Mouse (Mus musculus): Measurements from ENCODE around the gene 5730522E02Rik.
"Not testable (repeated sequence)": the region's sequence is repeated elsewhere in the genome, so short reads cannot be mapped to it uniquely, and the experiment has no call there.

Gene 5730522E02Rik

DNA sequence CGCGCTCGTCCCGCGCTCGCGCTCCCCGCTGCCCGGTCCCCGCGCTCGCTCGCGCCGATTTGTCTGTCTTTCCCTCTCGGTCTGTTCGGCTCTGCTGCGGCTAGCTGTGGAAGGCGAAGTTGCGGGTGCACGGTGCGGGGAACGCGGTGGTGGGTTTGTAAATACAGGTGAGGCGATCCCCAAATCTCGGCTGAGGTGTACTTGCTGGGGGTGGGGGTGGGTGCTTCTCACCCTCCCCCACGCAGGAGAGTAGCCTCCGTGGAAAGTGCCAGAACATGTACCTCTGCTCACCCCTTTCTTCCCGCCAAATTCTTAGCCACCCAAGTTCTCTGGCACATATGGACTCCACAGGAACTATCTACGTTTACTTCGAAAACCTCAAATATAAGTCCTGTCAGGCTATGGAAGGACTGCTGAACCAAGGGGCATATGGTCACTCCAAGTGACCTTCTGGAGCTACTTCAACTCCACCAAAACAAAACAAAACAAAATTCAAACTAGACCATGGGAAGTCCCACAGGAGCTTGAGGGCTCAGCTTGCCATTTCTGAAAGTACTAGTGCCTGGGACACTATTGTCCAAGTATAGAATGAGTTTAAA is at the start of gene 5730522E02Rik:
Gene 5730522E02Rik, minus strand, starts transcription at position 182 of the 599 bp plus-strand sequence.
- CTCF ChIA-PET: interaction anchor here in 2 of 4 experiments (0.6 to 1.4 kb wide), 3 partner anchors 10 to 80 kb away, joined by 4 to 8 read pairs (median 4); no protein-coding TSS in a partner anchor
- POLR2A ChIA-PET: interaction anchor here (0.6 to 1.5 kb wide), 9 partner anchors 10 to 751 kb away, joined by 3 to 6 read pairs (median 3); no protein-coding TSS in a partner anchor

GRCm38 (mm10) chr11:26236540-26236939 is 26.0 kb upstream of the 5730522E02Rik start:
- ChIA-PET CTCF (no interaction called here), POLR2A (no interaction called here)

DNA sequence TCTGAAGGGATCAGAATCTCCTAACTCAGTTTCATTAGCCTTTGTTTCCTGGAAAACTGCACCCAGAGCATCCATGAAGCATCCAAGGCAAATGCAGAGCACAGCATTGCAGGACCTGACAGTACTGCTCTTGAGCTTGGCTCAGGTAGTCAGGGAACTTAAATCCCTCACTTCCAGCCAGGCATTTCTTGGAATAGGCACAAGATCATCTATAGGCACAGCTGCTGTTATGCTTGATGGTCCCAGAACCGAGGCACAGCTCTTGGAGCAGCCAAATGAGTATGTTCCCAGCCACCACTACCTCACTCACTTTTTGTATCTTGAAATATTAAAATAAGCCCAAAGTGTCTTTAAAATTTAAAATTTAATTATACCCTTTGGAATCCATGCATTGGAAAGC is 19.3 kb upstream of the 5730522E02Rik start:
- CTCF ChIA-PET: no interaction called here
- POLR2A ChIA-PET: no interaction called here

DNA sequence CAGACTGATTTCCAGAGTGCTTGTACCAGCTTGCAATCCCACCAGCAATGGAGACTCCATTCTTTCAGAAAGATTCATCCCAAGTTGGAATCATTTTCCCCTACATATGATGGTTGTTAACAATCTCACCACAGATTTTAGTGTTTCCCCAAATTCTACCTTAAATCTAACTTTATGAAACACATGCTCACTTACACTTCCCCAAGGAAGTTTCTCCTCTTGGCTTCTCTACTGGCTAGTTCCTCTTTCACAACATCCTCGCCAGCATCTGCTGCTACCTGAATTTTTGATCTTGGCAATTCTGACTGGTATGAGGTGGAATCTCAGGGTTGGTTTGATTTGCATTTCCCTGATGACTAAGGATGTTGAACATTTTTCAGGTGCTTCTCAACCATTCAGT is 3.1 kb upstream of the 5730522E02Rik start:
- CTCF ChIA-PET, POLR2A ChIA-PET: not testable (repeated sequence)

DNA sequence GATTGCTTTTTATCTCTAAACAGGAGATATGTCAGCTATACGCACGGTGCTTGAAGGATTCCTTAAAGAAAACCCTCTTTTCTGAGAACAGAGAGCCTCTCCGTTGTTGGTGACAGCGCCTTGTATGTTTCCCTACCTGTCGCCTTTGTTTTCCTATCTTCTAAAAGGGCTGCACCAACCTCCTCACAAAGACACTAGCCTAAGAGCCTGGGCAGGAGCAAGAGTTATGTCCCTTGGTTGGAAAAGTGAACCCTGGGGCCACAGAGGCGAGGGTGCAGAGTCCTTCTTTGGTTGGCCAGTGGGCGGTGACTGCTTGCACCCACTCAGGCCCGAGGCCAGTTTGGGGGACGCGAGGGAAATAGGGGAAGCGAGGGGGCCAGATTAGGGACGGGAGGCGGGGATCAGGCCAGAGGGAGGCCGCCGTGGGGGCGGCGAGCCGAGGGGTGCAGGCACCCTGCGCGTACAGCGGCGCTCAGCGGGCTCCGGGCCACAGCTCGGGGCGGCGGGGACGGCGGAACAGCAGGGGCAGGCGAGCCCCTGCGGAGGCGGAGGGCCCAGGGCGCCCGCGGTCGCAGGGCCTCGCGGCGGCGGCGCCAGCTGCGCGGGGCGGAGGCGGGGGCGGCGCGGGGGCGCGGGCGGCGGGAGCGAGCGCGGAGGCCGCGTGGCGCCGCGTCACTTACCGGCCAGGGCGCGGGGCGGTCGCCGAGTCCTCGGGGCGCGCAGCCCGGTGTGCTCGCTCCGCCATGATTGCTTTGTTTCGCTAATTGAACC is 567 bp downstream of the 5730522E02Rik start:
- POLR2A ChIA-PET: interaction anchor here (0.5 to 1.5 kb wide), 8 partner anchors 9 to 563 kb away, joined by 3 to 5 read pairs (median 3); no protein-coding TSS in a partner anchor
- CTCF ChIA-PET: interaction anchor here in 2 of 4 experiments (0.7 to 1.4 kb wide), 2 partner anchors 9 kb away, joined by 3 to 8 read pairs (median 4); no protein-coding TSS in a partner anchor

- CTCF ChIA-PET: no interaction called here
- POLR2A ChIA-PET: interaction anchor here in 1 of 4 experiments (1.3 kb wide), 1 partner anchor 11 kb away, joined by 3 read pairs; no protein-coding TSS in a partner anchor
Measured at GRCm38 (mm10) chr11:26203466-26203865, 7.1 kb downstream of the 5730522E02Rik start.

GRCm38 (mm10) chr11:26202842-26203241 is 7.7 kb downstream of the 5730522E02Rik start:
- CTCF ChIA-PET: no interaction called here
- POLR2A ChIA-PET: interaction anchor here in 2 of 4 experiments (1.2 to 1.3 kb wide), 2 partner anchors 10 to 74 kb away, joined by 3 read pairs; no protein-coding TSS in a partner anchor

DNA sequence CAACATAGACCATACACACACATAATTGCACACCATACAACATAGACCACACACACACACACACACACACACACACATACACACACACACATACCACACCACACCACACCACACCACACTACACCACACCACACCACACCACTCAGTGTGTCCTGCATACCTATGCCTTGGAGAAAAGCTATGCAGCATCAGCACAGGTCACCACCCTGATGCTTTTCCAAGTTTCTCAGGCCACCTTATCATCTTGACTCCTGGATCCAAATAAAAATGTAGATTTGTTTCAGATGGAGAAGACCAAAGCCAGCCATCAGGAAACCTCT is 8.8 kb downstream of the 5730522E02Rik start:
- CTCF ChIA-PET: no interaction called here
- POLR2A ChIA-PET: no interaction called here

DNA sequence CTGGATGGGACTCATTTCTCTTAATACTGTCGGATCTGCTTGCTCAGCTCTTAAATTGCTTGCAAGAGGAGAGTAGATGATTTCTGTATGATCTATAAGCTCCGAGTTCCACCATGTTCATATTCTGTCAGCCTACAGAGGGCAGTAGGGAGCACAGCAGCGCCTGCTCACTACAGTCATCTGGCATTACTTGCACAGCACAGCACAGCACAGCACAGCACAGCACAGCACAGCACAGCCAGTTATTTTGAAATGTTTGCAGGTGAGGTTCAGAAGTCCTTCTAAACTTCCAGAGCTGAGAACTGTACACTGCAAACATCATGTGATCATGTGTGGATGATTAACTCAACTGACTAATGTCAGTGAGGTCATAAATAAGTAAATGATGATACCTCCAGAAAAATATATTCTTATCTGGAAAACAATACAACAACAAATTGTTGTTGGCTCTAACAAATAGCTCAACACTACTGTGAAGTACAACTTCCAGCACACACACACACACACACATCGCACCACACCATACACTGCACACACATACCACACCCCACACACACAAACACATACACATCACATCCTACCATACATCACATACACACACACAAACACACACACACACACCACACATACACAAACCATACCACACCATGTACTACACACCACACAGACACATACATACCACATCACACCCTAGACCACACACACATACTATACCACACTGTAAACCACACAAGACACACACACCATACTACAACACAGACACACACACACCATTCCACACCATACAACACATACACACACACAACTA is 9.4 kb downstream of the 5730522E02Rik start:
- CTCF ChIA-PET: interaction anchor here in 3 of 4 experiments (0.6 to 1.2 kb wide), 13 partner anchors 8 to 760 kb away, joined by 3 to 9 read pairs (median 4); partner anchors contain the start of gene 5730522E02Rik (in 2 of the 3)
- POLR2A ChIA-PET: interaction anchor here in 3 of 4 experiments (0.7 to 1.0 kb wide), 3 partner anchors 9 to 73 kb away, joined by 3 to 4 read pairs (median 3); partner anchors contain the start of gene 5730522E02Rik (in 1 of the 3)

GRCm38 (mm10) chr11:26195468-26195867 is 15.1 kb downstream of the 5730522E02Rik start:
- ChIA-PET POLR2A (interaction anchor here in 1 of 4 experiments (1.1 kb wide), 1 partner anchor 54 kb away, joined by 4 read pairs; no protein-coding TSS in a partner anchor), CTCF (no interaction called here)

DNA sequence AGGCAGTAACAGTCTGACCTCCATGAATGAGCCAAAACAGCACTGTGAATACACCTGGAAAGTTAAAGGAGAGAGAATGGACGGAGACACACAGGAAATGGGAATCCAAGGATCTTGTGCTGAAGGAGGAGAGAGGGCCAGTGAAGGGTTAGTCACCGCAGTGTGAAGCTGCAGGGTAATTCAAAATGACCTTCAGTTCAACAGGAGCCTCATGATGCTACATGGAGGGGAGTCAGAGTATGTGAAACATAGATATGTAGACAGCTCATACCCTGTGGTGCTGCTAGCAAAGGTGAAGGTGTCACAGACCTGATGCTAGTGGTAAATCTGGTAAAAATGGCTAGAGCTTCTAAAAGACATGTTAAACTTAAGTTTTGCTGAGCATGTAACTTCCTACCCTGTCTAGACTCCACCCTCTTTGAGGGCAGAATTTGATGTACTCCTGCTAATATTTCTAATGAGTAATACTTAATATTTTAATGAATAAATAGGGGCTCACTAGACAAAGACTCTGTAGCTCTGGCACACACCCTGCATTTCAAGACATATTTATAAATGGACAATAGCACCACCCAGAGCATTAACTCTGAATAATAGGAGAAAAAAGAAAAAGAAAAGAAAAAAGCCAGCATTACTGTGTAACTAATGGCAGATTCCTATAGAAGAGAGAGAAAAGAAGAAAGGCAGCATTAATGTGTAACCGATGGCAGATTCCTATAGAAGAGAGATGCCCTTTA is 23.2 kb downstream of the 5730522E02Rik start:
- ChIA-PET CTCF (no interaction called here), POLR2A (interaction anchor here in 1 of 4 experiments (1.4 kb wide), 1 partner anchor 9 kb away, joined by 3 read pairs; no protein-coding TSS in a partner anchor)

DNA sequence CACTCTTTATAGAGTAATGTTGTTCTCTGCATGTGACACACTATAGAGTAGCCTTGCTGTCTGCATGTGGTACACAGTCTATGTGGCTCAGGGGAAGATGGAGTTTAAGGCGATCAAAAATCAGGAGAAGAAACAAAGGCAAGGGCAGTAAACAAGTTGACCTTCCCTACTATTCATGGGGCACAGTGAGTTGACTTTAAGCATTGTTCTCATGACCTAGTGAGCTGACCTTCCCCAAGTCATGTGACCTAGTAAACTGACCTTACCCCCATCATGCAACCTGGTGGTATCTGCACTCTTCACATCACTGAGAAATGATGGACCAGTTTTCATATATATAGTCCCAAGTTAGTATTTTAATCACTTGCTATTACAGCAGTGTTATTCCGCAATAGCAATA is 40.0 kb downstream of the 5730522E02Rik start:
- POLR2A ChIA-PET: no interaction called here
- CTCF ChIA-PET: interaction anchor here in 1 of 4 experiments (0.7 kb wide), 1 partner anchor 10 kb away, joined by 3 read pairs; no protein-coding TSS in a partner anchor

DNA sequence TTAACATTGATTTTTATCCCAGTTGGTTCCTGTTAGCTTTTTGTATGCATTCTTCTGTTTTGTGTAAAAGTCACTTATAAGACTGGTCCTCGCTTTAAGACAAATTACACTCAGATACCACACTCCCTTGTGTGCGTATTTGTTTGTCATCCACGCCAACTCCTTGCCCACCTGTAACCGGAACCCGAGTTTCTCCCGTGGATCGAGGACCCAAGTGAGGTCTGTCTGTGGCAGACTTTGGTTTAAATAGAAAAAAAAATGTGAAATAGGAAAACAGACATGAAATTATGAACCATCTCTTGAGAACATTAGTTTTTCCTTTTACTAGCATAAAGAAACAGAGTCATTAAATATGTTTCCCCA is 43.0 kb downstream of the 5730522E02Rik start:
- POLR2A ChIA-PET: interaction anchor here in 3 of 4 experiments (0.7 to 1.8 kb wide), 8 partner anchors 13 to 68 kb away, joined by 3 to 16 read pairs (median 4); no protein-coding TSS in a partner anchor
- CTCF ChIA-PET: no interaction called here

DNA sequence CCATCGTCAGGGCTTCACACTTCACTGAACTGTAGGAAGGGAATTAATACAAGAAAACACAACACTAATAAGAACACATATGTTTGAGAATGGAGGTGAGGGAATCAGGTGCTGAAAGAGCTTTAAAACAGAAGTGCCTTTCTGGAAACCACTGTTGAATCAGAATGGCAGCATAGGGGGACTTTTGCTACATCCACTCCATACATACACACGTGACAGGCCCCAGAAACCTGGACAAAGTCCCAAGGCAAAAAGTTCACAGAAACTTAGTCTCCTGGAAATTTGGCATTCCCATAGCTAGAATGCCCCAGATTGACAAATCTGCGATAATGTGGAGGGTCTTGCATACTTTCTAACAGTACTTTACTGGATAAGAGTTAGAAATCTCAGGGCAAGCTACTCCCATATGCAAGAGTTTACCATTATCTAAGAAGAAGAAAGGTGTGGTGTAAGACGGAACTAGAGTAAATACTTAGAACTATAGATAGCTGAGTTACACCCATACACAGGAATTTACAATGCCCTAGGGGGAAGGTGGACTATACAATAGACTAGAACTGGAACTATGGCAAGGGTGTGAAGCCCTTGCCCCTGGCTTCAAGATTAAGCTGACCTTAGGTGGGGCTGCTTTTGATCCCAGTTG is 43.5 kb downstream of the 5730522E02Rik start:
- POLR2A ChIA-PET: interaction anchor here in 3 of 4 experiments (0.7 to 1.8 kb wide), 9 partner anchors 12 to 68 kb away, joined by 3 to 16 read pairs (median 3); no protein-coding TSS in a partner anchor
- CTCF ChIA-PET: no interaction called here

GRCm38 (mm10) chr11:26164651-26165259 is 45.8 kb downstream of the 5730522E02Rik start:
- CTCF ChIA-PET: no interaction called here

GRCm38 (mm10) chr11:26161354-26161753 is 49.2 kb downstream of the 5730522E02Rik start:
- POLR2A ChIA-PET: interaction anchor here in 1 of 4 experiments (0.6 kb wide), 1 partner anchor 34 kb away, joined by 3 read pairs; no protein-coding TSS in a partner anchor
- CTCF ChIA-PET: no interaction called here

More at GRCm38 (mm10) chr11:26164651-26165259, 45.8 kb downstream of the 5730522E02Rik start:
- POLR2A ChIA-PET: interaction anchor here in 1 of 4 experiments (1.3 kb wide), 1 partner anchor 13 kb away, joined by 3 read pairs; no protein-coding TSS in a partner anchor

GRCm38 (mm10) chr11:26159033-26159432 is 51.5 kb downstream of the 5730522E02Rik start:
- POLR2A ChIA-PET: no interaction called here
- CTCF ChIA-PET: no interaction called here

DNA sequence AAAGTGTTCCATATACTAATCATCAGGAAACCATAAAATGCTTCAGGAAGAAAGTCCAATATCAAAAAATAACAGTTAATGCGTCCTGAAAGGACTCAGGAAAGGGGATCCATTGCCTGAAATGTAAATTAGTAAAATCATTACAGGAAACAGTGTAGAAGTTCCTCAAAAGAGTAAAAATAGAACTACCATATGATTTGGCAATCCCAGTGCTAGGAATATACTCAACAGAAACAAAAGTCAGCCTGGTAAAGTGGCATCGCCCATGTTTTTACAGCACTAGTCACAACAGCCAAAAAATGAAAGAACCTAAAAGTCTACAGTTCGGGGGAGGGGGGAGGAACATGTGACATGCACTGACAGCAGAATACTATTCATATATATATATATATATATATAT is 70.5 kb downstream of the 5730522E02Rik start:
- CTCF ChIA-PET: no interaction called here
- POLR2A ChIA-PET: no interaction called here

Measured in embryonic stem cell, embryonic (primary cell).